Mouse (Mus musculus) neural tube, embryonic 10.5 days (tissue): ENCODE measurements around the gene Zswim7.

ENCODE experiments used
- DNase-seq: peaks from one replicate; pipeline ENCODE4 v3.0.0-alpha.2; 2017; ENCODE audit warnings: low spot score; ENCODE audit errors: extremely low spot score

Gene Zswim7

GRCm38 (mm10) chr11:62259214-62259613 lies 22.0 kb downstream of the Zswim7 start:
- no peak for DNase-seq

GRCm38 (mm10) chr11:62253380-62253779 lies 27.8 kb downstream of the Zswim7 start:
- DNase-seq = no peak

DNA sequence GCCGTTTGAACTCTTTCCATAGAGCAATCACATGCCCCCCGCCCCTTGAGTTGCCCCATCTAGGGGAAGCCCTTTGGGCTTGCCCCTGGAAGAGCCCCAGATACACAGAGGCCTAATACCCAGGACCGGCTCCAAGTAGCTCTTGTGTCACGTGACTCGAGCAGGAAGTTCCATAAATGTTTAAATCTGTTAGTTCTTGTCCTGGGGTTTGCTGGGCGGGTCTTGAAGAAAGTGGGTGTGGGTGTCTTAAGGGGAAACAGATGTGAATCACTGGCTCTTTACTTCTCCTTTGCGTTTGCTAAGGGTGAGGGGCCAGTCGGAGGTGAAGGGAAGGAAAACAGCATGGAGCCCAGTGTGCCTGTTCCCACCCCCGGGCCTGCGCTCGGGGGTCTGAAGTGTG lies 30.1 kb downstream of the Zswim7 start:
- peak; percentile 29 for DNase-seq

DNA sequence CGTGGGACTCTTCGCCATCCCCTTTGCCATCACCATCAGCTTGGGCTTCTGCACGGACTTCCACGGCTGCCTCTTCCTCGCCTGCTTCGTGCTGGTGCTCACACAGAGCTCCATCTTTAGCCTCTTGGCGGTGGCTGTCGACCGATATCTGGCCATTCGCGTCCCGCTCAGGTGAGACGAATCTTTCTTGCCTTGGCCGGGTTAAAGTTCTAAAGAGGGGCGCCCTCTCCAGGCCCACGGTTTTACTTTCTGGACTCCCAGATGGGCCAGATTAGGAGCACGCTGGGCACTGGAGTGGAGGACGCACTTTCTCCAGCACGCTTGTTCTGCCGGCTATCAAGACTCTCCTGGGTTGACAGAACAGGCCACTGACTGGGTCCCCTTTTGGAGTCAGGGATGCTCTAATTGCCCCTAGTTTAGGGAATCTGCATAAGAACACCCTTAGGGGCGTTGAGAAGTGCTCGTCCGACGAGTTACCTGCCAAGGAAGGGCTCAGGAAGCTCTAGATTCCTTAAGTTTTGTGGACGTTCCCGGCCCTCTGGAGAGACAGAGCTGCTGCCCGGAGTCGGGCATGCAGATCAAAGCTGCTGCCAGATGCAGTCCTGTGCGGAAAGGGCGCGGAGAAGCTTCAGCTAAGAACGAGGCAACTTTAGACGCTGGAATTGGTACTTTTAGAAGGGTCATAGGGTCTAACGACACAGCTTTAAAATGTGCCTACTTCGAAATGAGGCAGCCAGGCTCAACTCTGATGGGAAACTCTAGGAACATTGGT lies 31.7 kb downstream of the Zswim7 start:
- DNase-seq = no peak

GRCm38 (mm10) chr11:62248401-62249244 lies 32.6 kb downstream of the Zswim7 start, which contains the start of gene Adora2b:
Gene Adora2b, plus strand, starts transcription at chr11:62248984.
- DNase-seq = peak; percentile 92

GRCm38 (mm10) chr11:62247759-62248400 lies 33.3 kb downstream of the Zswim7 start:
- DNase-seq = no peak

DNA sequence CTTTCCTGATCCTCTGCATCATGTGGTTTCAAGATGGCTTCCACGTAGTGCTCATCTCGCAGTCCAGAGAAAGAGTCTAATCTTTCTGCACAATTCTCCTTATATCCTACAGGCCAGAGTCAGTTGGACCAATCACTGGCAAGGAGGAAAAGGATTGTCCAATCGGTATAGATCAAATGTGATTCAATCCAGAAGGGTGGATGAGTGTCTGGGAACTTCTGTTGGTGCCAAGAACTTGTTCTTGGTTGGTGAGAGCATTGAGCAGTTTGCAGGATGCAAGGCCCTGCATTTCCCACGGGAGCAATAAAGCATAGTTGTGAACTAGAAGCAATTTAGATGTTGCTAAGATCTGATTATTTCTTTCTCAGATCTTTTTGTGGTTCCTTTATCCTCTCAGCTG lies 36.7 kb downstream of the Zswim7 start:
- no peak for DNase-seq

GRCm38 (mm10) chr11:62243871-62244270 lies 37.3 kb downstream of the Zswim7 start:
- no peak for DNase-seq

DNA sequence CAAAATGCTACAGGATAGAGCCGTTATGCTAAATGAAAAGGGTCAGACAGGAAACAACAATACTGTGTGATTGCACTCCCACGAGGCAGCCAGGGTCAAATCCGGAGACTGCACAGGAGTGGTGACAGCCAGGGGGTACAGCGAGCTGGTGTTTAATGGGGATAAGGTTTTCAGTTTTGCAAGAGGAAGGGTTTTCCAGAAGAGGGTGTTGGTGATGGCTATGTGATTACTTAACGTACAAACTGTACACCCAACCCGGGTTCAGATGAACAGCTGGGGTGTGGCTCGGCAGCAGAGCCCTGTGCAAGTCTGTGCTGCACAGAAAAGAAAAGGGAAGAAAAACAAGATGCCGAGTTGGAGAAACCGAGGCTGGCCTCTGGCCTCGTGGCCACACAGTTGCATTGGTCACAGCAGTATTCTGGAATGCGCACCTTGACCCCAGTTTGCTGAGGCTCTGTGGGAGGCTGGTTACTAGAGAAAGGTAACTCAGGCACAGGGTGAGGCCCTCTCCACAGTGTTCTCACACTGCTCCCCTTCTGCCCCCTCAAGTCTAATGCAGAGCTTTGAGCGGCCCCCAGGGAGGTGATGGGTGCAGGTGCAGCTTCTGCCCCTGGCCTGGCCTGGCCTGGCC lies 40.4 kb downstream of the Zswim7 start:
- DNase-seq = no peak

GRCm38 (mm10) chr11:62224797-62225196 lies 56.4 kb downstream of the Zswim7 start:
- DNase-seq = no peak

GRCm38 (mm10) chr11:62223962-62224361 lies 57.2 kb downstream of the Zswim7 start:
- DNase-seq = no peak

DNA sequence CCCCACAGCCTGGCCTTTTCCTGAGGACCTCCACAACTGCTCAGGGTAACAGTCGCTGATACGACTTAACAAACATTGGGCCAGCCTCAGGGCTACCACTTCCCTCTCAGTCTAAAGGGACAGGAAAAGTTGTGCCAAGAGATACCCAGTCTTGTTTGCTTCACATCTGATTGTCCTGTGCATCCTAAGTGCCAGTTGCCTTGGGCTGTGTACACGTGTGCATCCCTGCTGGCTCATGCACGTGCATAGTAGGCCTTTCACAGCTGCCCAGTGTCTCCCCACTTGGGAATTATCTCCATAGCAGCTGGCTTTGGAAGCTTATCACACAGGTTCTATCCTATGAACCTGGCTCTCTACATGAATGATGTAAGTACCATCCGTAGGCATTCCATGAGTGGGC lies 57.8 kb downstream of the Zswim7 start:
- DNase-seq = no peak

- no peak for DNase-seq
Measured at GRCm38 (mm10) chr11:62220756-62221510, 60.2 kb downstream of the Zswim7 start.

DNA sequence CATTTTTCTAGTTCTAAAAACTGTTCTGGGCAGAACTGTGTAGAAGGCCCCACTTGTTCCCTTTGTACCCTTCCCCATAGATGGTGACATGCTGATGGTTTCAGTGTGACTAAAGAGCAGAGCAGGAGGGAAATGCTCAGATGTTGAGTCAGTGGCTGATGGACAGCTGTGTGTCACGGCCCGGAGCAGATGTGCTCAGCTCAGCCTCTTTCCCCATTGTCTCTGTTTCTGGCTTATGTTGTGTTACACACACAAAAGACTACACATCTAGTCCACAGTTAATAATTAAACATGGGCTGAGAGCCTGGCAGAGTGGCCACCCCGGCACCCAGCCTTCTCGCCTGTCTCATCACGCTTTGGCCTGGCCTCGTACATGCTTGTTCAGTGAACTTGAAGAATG lies 63.4 kb downstream of the Zswim7 start:
- no peak for DNase-seq
